Mouse (Mus musculus) thymus, postnatal 25 days (tissue): ENCODE data around the gene 9230102O04Rik.

ENCODE experiments used
- DNase-seq: peaks from one replicate; pipeline ENCODE4 v3.0.0; 2022

Gene 9230102O04Rik

DNA sequence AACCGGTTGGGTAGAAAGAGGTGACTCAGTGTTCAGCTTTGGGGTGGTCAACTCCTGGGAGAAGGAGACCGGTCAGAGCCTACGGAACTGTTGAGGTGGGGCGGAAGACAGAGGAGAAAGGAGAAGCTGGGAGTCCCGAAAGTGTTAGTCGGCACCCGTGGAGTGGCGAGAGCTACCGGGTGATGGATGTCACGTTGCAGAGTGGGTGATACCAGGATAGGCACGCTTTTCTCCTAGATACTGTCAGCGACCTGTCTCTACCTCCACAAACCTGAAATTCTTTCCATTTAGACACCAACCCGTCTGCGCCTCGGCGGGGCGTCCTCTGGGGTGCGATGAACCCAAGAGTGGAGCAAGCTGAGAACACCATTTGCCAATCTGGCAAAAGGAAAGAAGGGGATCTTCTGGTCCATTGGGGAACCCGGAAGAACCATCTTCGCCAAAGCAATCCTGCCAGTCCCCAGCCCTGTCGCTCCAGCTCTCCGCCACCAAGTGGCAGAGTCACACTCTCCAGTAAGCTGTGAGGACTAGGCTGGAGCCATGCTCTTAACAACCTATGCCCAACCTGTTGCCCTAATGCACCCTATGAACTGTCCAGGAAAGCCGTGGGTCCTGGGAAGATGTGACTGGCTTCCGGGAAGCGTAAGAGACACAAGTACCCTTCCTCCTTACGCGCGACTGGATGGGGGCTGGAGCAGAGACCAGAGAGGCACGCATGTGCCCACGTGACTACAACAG lies at the start of gene 9230102O04Rik:
Gene 9230102O04Rik (minus strand): TSS at position 628 of the 738 bp plus-strand sequence.
- peak; percentile 68 for DNase-seq

DNA sequence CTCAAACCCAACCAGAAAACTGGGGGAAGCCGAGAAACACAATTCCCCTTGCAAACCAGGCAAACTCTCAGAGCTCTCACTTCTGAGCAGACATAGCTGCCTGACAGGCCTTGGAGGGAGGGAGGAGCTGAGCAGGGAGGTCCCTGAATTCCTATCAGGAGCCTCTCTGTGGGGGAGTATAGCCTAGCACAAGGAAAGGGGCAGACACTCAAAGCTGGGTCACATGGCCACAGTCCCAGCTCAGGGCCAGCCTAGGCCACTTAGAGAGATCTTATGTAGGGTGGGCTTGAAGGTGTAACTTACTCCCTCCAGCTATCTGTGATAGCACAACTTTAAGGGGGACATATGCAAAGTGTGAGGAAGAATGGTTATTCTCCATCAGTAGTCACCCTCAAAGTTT lies 46.6 kb upstream of the 9230102O04Rik start:
- DNase-seq = no peak

DNA sequence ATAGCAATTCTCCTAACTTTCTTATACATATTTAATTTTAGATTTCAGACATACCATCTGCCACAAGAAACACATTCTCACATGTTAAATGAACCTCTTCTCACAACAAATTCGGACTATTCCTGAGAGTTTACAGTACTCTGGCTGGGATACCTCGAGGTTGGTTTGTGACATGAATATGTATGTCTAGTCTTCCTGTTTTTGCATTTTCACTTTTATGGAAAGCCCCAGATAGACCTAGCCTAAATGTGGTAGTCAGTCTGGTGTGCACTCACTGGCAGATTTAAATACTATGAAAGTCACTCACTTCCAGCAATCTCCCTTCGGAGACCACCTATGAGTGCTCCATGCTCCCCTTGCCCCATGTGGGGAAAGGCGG lies 37.6 kb upstream of the 9230102O04Rik start:
- no peak for DNase-seq

DNA sequence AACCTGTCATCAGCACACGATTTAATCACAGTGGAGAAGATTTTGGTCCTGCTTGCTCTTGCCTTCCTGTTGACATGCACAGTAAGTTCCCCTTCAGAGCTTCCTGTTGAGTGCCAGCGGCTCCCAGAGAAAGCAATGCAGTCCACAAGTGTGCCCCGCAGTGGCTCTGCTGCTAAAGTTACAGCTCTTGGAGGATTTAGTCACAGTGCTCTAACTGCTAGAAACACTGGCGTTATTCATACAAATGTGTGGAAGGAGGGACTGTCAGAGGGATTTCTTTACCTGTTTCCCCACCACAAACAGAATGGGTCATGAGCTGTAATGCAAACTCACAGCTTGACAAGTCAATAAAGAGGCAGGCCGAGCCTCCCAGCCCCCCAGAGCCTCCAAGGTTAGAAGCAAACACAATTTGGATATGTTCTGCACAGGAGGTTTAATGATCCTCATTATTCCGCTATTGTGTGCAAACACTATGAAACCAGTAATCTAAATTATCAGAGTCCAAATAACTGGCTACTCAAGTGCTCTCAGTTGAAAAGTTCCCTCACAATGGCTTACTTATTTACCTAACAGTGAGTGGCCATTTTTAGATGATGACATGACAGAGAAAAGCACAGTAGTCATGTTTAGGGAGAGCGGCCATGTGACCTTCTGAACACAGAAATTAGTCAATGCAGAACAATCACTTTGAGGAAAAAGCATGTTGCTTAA lies 37.0 kb upstream of the 9230102O04Rik start:
- no peak for DNase-seq

DNA sequence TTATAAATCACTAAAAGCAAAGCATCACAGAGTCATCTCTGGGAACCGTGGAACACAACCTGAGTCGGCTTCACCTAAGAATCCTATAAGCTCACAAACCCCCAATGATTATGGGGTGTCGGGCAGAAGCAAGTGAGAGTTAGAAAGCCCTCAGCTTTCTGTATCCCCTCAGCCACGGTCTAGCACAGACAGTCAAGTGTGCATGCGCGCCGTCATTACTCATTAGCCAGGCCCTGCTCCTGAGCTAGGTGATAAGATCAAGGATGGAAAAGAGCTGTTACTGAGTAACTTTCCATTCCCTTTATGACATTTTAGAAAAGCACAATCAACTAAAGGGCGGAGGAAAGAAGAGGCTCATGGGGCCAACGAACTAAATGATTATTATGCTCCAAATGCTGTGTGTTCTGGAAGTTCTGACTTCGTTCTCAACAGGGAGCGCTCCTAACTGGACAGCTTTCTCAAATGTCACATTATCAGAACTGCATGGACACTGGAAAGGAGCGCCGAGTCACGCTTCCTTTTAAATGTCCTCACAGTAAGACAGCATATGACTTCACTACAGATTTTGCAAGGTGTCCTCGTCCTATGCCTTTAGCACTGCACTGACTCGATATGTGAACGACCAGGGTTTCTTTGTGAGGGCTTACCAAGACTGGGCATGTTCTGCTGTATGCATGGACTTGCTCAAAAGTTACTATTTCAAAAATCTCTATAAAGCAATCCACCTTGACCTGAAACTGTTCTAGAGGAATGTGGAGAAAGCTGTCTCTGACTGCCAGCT lies 29.5 kb upstream of the 9230102O04Rik start:
- no peak for DNase-seq

DNA sequence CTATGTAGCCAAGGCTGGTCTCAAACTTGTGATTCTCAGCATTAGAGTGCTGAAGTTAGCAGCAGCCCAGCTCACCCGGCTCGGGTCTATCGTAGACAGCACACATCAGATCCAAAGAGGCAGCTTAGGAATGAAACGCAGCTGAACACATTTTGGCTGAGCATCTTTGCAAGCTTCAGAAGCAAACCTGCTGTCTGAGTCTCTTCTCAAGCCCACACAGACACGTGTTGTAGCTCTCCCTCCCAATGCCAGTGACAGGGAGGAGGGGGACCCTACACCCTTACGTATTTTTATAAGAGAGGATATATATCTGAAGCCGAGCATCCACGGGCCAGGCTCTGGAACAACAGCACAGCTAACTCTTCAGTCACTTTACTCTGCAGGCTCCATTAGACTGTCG lies 28.3 kb upstream of the 9230102O04Rik start:
- no peak for DNase-seq

DNA sequence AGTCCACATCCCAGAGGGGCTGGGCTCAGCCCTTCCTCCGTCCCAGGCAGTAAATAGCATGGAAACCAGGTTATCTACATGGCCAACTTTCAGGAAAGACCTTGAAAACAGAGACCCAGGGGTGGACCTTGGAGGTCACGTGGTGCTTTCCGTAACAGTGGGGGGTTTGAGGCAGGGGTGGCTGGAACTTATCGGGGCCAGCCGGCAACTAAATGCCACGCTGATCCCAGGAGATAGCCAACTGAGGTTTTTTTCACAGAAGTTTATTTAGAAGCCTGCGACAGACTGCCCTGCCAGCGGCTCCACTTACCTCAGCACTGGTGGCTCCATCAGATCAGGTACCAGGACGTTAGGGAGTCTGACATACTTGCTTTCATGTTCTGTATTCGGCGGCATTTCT lies 16.7 kb upstream of the 9230102O04Rik start:
- DNase-seq = no peak

DNA sequence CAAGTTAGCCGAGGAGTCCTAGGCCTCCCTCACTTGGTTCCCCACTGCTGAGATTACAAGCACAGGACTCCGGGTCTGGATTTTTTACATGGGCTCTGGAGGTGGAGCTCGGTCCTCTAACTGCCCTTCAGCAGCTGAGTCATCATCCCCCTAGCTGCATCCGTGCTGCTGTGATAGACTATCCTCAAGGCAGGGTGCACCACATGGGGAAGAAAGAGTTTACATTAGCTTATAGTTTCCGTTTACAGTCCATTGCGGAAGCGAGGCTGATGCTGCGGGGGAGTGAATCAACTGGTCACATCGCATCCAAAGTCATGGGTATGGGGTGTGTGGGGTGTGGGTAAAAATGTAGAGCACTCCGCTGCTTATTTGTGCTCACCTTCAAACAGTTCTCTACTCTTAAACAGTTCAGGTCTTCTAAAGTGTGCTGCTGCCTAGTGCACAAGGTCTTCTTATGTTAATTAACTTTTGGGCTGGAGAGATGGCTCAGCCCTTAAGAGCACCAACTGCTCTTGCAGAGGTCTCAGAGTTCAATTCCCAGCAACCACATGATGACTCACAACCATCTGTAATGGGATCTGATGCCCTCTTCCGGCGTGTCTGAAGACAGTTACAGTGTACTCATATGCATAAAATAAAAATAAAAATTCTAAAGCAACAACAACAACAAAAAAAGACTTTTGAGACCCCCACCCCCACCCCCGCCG lies 14.7 kb upstream of the 9230102O04Rik start:
- DNase-seq = no peak

DNA sequence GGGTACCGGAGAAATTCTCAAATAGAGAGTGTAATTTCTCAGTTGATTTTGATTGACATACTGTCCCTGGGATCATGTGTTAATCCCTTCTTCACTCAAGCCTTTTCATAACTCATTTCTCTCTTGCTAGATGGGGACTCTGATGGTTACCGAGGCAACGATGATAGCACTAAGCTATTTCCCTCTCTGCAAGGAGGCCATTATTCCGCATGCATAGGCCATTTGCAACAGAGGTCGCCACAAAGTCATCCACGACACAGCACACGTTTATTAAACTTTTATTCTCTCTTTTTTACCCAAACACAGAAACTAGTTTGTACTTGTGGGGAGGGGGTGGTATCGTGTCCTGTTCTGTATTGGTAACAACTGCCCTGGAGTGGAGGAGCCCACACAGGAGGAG lies 8.5 kb upstream of the 9230102O04Rik start:
- no peak for DNase-seq

DNA sequence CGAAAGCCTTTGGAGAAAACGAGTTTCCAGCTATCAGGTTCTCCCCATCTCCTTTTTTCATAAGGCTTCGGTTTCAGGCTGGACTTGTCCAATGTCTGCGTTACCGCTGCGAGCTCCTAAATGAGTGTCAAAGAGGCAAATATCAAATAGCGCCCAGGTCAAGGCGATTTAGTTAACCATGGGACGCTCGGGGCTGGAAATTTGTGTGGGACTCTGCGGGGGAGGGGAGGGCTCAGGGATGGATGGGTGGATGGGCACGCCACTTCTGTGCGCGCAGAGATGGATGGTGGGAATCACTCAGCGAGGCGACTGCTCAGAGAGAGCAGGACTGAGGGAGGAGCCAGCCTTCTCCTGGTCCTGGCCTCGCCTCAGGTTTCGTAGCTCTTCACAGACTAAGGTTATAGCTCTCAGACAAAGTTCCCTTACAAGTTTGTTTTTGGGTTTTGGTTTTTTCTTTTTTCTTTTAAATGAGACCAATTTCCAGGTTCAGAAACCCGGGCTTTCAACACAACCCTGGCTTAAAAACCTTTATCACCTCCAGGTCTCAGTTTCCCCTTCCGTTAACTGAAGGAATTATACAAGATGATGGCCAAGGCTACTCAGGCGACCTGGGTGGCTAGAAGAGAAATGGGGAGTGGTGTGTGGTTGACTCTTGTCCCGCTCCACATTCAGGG lies 6.9 kb upstream of the 9230102O04Rik start:
- DNase-seq = no peak

DNA sequence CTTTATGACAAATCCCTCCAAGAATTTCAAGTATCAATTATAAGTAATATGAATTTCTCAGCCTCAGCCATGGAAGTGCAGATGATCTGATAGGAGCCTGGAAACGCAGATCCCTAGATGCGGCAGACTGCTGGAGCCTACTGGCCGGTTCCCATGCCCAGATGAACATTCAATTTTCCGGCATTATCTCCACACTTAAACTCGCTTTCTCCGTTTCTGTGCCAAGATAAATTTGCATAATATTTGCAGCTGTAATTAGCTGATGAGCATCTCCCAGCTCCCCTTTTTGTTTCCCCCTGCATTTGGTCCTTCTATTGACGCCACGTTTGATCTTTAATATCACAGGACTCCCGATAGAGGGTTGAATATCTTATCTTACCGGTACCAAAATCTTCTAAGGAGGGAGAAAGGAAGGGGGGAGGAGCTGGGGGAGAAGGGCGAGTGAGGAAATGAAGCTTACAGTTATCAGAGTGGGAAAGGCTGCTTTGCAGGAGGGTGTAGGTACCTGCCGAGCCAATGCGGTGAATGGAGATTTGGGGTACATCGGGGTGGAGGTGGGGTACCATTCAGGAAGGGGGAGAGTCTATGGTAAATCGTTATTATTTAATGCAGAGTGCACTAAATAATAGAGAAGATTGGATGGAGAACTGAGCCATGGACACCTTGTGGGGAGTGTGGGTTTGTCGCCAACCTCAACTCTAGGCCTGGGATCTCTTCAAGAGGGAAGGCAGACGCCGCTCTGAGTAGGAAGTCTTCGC lies 5.7 kb upstream of the 9230102O04Rik start:
- no peak for DNase-seq

DNA sequence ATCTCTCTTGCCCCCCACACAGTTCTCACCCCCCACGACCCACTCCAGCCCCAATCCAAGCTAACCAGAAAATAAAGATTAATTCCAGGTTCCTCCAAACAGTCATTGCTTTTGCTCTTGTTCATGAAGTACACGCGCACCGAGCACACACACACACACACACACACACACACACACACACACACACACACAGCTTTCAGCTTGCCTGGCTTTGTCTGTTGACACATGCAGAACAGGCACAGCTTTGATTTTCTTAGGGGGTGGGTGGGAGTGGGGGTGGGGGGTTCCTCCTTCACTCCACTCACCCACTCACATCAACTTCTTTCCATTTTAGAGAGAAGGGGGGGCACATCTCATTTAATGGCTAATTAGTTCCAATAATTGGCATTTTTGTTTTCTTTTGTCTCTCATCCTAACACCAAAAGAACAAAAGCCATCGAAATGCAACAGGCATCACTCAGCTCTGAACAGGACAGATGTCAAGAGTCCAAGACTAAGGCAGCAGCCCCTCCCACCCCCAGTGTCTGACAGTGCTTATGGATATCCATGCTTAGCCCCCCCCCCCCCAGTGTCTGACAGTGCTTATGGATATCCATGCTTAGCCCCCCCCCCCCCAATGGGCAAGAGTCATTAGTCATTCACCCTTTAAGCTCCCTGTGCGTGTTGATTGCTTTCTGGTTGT lies 4.1 kb upstream of the 9230102O04Rik start:
- no peak for DNase-seq

DNA sequence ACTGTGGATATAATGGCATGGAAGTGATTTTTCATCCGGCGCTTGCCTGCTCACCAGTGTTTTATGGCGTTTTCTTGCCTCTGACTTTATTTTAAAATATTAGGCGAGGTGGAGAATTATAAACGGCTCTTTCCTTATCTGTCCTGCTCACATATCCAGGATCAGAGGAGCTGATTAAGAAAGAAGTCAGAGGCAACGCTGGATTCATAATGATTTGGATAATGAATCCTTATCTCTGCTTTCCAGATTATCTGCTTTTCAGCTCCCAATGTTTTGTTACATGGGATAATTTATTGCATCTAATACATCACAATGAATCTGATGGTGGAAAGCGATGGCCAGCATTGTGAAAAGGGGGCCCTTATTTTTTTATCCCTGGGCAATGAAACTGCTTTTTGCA lies 3.2 kb upstream of the 9230102O04Rik start:
- no peak for DNase-seq

DNA sequence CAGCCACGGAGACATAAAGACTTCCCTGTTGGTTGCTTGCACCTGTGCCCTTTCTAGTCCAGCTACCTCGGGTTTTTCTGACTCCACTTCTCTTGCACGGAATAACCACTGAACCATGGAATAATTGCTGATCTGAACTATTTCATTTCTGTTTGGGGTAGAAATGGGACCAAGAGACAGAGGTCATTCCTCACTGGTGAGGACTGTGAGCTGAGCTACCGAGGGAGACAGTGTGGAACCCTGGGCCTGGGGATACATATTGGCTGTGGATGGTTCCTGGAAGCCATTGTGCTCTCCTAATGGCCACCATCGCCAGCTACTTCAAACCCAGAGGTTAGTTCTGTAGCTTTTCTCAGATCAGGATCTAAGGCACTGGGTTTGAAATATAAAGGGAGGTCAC lies 1.6 kb upstream of the 9230102O04Rik start:
- no peak for DNase-seq

DNA sequence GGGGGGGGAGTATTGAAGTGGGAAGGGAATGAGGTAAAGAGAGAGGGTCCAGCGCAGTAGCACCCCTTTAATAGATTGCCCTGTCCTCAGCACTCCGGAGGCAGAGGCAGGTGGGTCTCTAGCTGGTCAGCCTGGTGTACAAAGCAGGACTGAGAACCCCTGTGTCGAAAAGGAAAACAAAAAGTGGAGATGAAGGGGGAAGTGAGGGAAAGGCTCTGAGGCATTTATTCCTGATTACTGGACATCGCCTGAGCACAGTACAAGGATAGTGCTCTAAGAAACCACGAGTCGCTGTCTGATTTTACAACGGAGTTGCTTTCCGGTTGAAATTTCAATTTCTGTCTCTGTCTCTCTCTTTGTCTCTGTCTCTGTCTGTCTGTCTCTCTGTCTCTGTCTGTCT lies 911 bp upstream of the 9230102O04Rik start:
- DNase-seq = no peak

DNA sequence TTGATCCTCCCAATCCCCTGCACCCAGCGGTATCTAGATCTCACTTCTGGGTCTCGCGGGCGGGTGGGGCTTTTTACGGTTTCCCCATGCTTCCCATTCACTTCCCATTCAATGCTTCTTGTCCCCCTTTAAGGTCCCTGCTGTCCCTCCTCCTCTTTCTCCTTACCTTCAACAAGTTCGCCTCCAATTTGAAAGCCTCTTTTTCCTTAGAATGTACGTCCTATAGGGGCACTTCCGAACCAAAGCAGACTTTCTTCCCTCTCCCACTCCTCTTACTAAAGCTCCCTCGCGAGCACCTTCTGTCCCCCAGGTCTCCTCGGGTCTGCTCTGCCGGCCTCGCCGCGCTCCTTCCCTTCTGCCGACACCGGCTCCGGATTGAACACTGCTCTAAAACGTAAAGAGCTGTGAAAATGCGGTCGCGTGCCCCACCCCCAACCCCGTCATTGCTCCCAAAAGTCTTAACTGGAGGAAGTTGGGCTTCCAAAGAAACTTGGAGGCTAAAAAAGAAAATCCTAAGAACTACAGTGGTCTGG lies 377 bp upstream of the 9230102O04Rik start, which contains the start of gene Gata3:
Gene Gata3 (minus strand): TSS at position 384 of the 533 bp plus-strand sequence.
- peak; percentile 36 for DNase-seq

DNA sequence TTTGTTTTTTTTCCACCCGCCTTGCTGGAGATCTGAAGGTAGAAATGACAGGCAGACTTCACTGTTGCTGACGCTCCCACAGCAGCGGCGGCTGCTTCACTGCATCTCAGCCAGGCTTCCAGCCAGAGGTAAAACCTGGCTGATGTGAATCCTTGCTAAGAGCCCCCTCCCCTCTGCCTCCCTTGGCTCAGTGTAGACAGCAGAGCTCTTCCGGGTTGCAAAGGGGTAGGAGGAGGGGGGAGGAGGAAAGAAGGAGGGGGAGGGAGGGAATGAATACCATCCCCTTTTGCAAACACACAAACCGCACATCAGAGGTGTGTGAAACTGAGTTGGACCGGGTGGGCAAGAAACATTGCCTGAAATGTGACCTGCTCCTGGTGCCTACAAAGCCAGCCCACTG lies 1.7 kb downstream of the 9230102O04Rik start:
- DNase-seq = no peak

DNA sequence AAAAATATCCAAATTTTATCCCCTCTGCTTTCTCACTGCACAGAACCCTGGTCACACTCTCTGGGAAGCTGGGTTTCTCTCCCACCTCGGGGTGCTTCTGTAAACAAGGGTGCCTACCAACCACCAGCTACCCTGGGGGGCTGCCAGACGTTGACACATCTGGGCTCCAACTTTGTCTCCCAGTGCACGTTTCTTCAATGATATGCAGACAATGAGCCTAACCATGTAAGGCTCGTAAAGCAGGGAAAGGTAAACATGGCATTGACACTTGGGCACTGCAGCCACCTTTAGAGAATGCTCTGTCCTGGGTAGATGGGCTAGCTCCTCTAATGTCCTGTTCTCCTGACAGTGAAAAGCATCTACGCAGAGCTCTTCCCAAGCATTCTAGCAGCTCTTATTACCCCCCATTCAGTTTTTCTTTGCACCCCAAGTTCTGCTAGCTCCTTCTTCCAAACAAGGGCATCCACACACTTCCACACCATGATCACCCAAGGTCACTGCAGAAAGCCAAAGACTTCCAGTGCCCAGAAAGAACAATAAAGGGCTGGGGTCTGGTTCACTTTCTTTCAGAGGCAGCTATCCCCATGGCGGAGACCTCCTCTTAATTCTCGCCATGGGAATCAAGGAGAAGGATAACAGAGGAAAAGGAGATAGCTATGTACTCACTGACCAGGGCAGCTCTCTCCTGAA lies 2.3 kb downstream of the 9230102O04Rik start:
- DNase-seq = no peak

DNA sequence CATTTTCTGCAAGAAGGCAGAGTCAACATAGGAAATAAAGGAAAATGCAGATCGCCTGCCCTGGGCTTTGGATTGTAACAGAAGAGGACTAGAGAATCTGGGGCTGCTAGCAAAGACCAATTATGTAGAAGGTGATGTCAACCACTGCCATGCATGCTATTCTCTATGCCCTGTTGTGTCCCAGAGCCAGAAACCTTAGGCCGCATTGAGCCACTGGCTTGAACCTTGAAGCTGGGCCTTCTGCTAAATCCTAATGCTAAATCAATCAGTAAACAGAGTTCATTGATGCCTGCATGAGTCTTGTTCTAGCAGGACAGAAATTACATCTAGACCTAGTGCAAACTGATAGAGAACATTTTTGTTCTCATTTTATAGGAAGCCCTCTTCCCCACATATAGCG lies 3.3 kb downstream of the 9230102O04Rik start:
- no peak for DNase-seq

DNA sequence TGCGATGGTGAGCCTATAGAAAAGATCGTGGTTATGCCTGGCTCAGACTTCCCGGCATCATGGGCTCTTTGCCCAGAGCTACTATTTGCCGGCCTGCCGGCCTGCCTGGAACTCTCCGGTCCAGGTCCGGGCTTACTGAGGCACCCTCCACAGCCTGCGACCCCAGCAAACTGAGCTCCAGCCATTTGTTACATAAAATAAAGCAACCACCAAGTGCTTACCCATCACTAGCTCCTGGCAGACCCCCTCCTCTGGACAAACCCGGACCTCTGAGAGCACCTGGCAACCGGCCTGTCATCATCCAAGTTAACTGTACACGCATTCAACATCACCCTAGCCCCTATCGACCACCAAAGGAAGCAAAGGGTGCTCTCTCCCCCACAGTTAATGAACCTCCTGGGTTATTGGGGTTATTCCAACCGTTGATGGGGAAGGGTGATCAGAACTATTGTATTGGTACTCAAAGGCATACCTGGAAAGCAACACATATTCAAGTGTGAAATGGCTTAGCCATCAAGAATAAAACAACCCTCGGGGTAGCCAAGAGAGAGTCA lies 4.0 kb downstream of the 9230102O04Rik start:
- no peak for DNase-seq
